ENCODE assay signal across 10 mouse cellular contexts in genomic region chr12:100808609-100809280, GRCm38 (mm10). TPM values are rescaled to one million over a fixed set of nuclear protein-coding genes. Genes with fewer than 3 reads are reported as not detected.
A peak's percentile ranks its signal among the peaks of the same experiment; 100 is the strongest.
DNase-seq lines count a peak whose midpoint lies in the region.
"Had no signal": no experiment of that assay in that cellular context is flagged by ENCODE, and none has a peak within 500 bp of the region (broad histone marks: within the 10 kb centered on the region; RNA-seq: fewer than 3 reads in every experiment).

No protein-coding gene starts in this region.

- DNase-seq in layer of hippocampus, adult 11-12 months (ENCODE audit: low spot score): peak; percentile 42
- no peak for DNase-seq in layer of hippocampus, adult 9-10 months (ENCODE audit: low spot score)
- peak; percentile 51 to 63 for DNase-seq in frontal cortex, postnatal 10 days (ENCODE audit: low spot score in 2 of 2)
- DNase-seq in left cerebral cortex, postnatal 36 days (ENCODE audit: low spot score in 2 of 2): peak; percentile 32 to 54
- DNase-seq in right cerebral cortex, postnatal 4 days: peak; percentile 53
- DNase-seq in yolk sac, embryonic 10.5 days (ENCODE audit: low spot score): no peak
- no peak for DNase-seq in kidney, postnatal 10 days
- DNase-seq: adrenal gland, adult 8-10 months; heart, postnatal 10 days; kidney, postnatal 14 days had no signal

- intact Hi-C loops in left cerebral cortex, postnatal 36 days (cut with DNase I): no loop called here

RNA-seq across cellular contexts. Expression of gene Dglucy, which starts 29.9 kb away (rescaled TPM):
- 1 to 10 TPM; 8.0 to 9.3 TPM for total RNA-seq in left cerebral cortex, postnatal 36 days (2021)

Comparison
In these comparisons a context has a peak if more than half of its experiments do, and no peak if none do; other contexts are left out.
1. DNase-seq: peak in layer of hippocampus, adult 11-12 months (single experiment), frontal cortex, postnatal 10 days (2 of 2), left cerebral cortex, postnatal 36 days (2 of 2) and right cerebral cortex, postnatal 4 days (single experiment); none in layer of hippocampus, adult 9-10 months (single experiment), yolk sac, embryonic 10.5 days (single experiment) and kidney, postnatal 10 days (single experiment).